Mouse (Mus musculus): ENCODE results near the gene Dntt.

DNA sequence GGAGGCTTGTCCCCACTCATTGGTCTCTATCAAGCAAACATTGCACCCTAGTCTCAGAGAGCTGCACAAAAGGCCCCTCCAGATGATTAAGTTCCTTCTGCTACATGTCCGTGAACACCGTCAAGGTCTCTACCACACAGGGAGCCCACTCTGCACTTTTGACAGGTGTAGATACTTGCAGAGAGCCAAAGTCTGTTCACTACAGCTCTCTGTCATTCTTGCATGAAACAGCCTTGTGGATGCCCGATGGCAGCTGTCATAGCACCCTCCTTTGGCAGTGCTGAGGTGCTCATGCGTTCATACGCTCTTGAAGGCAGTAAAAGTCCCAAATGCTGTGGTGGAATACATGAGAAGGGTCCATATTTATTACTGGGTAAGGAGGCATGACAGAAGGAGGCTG, 2.1 kb upstream of the Dntt start:
- TF ChIP-seq CTCF (IDR thresholded peaks at IDR 0.05; ENCODE audit: low read depth) (no peak), EP300 (optimal IDR thresholded peaks at IDR 0.05) (no peak)
